Mouse (Mus musculus): ENCODE data around the gene Ntm.

Gene Ntm

GRCm38 (mm10) chr9:29407954-29408353 is 555.0 kb downstream of the Ntm start:
- no peak for DNase-seq (ENCODE audit: low spot score)

- no peak for DNase-seq (ENCODE audit: low spot score)
These were observed 556.0 kb downstream of the Ntm start for GRCm38 (mm10) chr9:29406973-29407372.

GRCm38 (mm10) chr9:29406046-29406445 is 556.9 kb downstream of the Ntm start:
- DNase-seq (ENCODE audit: low spot score): no peak

- no peak for DNase-seq (ENCODE audit: low spot score)
These were observed 562.8 kb downstream of the Ntm start for GRCm38 (mm10) chr9:29400151-29400550.

GRCm38 (mm10) chr9:29396101-29396500 is 566.8 kb downstream of the Ntm start:
- DNase-seq (ENCODE audit: low spot score): no peak

GRCm38 (mm10) chr9:29393136-29393535 is 569.8 kb downstream of the Ntm start:
- no peak for DNase-seq (ENCODE audit: low spot score)

- DNase-seq (ENCODE audit: low spot score): no peak
These were observed 572.0 kb downstream of the Ntm start for GRCm38 (mm10) chr9:29390796-29391517.

- DNase-seq (ENCODE audit: low spot score): no peak
These were observed 573.7 kb downstream of the Ntm start for GRCm38 (mm10) chr9:29389224-29389623.

- DNase-seq (ENCODE audit: low spot score): no peak
These were observed 575.8 kb downstream of the Ntm start for GRCm38 (mm10) chr9:29387136-29387535.

- no peak for DNase-seq (ENCODE audit: low spot score)
These were observed 585.6 kb downstream of the Ntm start for GRCm38 (mm10) chr9:29377172-29378002.

- no peak for DNase-seq (ENCODE audit: low spot score)
These were observed 591.6 kb downstream of the Ntm start for GRCm38 (mm10) chr9:29371341-29371740.

- no peak for DNase-seq (ENCODE audit: low spot score)
These were observed 593.3 kb downstream of the Ntm start for GRCm38 (mm10) chr9:29369621-29370020.

- DNase-seq (ENCODE audit: low spot score): no peak
These were observed 594.6 kb downstream of the Ntm start for GRCm38 (mm10) chr9:29368291-29368690.

GRCm38 (mm10) chr9:29357796-29358195 is 605.1 kb downstream of the Ntm start:
- DNase-seq (ENCODE audit: low spot score): no peak

- no peak for DNase-seq (ENCODE audit: low spot score)
These were observed 620.6 kb downstream of the Ntm start for GRCm38 (mm10) chr9:29342303-29342702.

GRCm38 (mm10) chr9:29341292-29341691 is 621.6 kb downstream of the Ntm start:
- no peak for DNase-seq (ENCODE audit: low spot score)

GRCm38 (mm10) chr9:29335671-29336070 is 627.3 kb downstream of the Ntm start:
- DNase-seq (ENCODE audit: low spot score): no peak

- no peak for DNase-seq (ENCODE audit: low spot score)
These were observed 630.4 kb downstream of the Ntm start for GRCm38 (mm10) chr9:29332296-29333090.

GRCm38 (mm10) chr9:29330486-29330885 is 632.5 kb downstream of the Ntm start:
- DNase-seq (ENCODE audit: low spot score): no peak

GRCm38 (mm10) chr9:29326283-29326682 is 636.7 kb downstream of the Ntm start:
- no peak for DNase-seq (ENCODE audit: low spot score)

- DNase-seq (ENCODE audit: low spot score): no peak
These were observed 637.8 kb downstream of the Ntm start for GRCm38 (mm10) chr9:29325137-29325536.

- no peak for DNase-seq (ENCODE audit: low spot score)
These were observed 643.7 kb downstream of the Ntm start for GRCm38 (mm10) chr9:29319197-29319596.

All from T-cell, adult 2 months (primary cell).